Mouse (Mus musculus) cerebral cortex, adult 2 months (tissue): Measurements from ENCODE around the gene Itga2b.

Source experiments
- WGBS: fragments of 180-500 bp; shearing (Covaris S2); methylation state at CpG from one replicate; pipeline ENCODE4 v1.1.7; 2018; 5-methylcytosine and 5-hydroxymethylcytosine counted together

The Itga2b gene

GRCm38 (mm10) chr11:102413059-102413458, 56.9 kb downstream of the Itga2b start:
- 81% methylated on average over 8 of the region's 8 CpGs for WGBS

- 6% methylated on average over 11 of the region's 11 CpGs for WGBS
These were observed 58.2 kb downstream of the Itga2b start for GRCm38 (mm10) chr11:102411704-102412103.

DNA sequence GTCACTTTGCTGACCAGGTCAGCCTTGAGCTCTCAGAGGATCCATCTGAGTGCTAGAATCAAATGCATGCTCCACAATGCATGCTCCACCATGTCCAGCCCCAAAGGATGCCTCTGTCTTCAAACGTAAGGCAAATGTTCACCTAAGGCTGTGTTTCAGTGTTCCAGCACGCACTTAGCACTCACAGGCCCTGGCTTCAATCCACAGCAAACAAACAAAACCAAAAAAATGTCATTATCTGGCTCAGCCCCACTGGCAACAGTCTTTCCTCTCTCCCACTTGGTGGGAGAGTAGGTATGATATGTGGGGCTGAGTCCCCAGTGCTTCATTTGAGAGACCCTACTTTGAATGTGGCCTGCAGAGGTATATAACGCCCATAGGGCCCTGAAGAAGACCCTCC, 58.9 kb downstream of the Itga2b start:
- 71% methylated on average over 3 of the region's 3 CpGs for WGBS

GRCm38 (mm10) chr11:102410345-102410744, 59.6 kb downstream of the Itga2b start:
- 83% methylated on average over 3 of the region's 3 CpGs for WGBS

- WGBS, result 85% methylated on average over 3 of the region's 3 CpGs
These were observed 60.1 kb downstream of the Itga2b start for GRCm38 (mm10) chr11:102409795-102410330.

DNA sequence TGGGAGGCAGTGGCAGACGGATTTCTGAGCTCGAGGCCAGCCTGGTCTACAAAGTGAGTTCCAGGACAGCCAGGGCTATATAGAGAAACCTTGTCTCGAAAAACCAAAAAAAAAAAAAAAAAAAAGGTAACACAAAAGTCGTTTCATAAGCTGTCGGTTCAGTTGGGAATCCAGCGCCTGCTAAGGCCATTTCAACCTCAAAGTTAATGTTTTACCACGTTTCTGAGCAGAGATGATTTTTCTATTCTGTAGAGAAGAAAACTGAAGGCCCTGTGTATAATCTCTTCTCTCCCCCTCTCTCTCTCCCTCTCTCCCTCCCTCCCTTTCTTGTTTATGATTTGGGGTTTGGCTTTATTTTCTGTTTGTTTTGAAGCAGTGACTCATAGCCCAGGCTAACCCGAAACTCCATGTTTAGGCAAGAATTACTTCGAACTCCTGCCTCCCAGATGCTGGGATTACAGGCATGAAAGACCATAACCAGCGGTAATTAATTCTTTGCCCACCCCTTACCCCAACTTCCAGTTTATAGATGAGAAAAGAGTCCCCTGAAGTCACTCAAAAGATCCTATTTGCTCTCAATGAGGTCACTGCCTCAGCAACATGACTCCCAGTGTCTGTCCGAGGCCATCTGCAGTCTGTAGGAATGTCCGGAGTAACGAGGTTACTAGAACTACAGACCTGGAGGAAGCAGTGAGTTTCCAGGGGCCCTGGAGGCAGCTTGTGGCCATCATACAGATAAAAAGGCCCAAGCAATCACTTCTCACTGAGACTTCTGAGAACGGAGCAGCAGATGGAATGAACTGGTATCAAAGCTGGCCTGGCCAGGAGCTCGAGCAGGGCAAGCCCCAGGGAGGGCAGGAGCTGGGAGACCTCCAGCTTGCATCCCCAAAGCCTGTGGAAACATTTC, 60.8 kb downstream of the Itga2b start:
- WGBS, result 46% methylated on average over 15 of the region's 15 CpGs

GRCm38 (mm10) chr11:102408344-102408876, 61.5 kb downstream of the Itga2b start:
- under 1% methylated on average over 32 of the region's 32 CpGs for WGBS

DNA sequence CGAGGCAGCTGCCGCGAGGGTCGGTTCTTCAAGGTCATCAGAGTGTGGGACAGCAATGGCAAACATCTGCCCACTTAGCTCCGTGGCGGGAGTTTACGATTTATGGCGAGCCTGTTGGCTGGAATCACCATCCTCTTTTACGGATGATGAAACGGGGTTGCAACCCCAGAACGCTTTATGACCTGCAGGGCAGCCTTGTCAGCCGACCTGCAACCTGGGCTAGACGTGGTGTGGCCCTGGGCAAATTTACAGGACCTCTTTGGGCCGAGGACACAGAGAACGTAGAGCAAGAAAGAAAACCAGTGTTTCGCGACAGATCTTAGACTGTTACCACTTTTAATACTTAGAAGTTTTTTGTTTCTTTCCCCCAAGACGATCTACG, 62.1 kb downstream of the Itga2b start, which contains the start of gene Slc25a39:
Gene Slc25a39, minus strand, starts transcription at position 113 of the 382 bp plus-strand sequence.
- WGBS, result under 1% methylated on average over 19 of the region's 19 CpGs

GRCm38 (mm10) chr11:102406900-102407833, 62.8 kb downstream of the Itga2b start:
- under 1% methylated on average over 85 of the region's 85 CpGs for WGBS

- WGBS, result 14% methylated on average over 3 of the region's 3 CpGs
These were observed 63.5 kb downstream of the Itga2b start for GRCm38 (mm10) chr11:102406401-102406800.

GRCm38 (mm10) chr11:102405544-102406285, 64.2 kb downstream of the Itga2b start:
- 84% methylated on average over 11 of the region's 11 CpGs for WGBS

GRCm38 (mm10) chr11:102404161-102405010, 65.5 kb downstream of the Itga2b start:
- 77% methylated on average over 18 of the region's 18 CpGs for WGBS

DNA sequence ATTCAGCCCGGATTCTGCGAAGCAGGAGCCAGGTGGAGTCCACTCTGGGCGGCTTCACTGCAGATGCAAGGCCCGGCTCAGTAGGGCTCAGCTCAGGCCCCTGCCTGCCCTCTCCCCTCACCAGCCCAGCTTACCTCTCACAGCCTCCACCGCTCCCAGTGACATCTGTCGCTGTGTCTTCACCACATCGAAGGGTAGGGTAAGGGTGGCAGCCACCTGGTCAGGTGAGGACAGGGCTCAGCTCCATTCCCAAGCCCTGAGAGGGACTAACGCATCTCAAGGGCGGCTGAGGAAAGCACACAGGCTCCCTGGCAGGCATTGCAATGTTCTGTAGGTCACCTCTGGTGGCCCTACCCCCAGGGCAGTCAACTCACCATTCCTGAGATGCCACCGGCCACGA, 66.3 kb downstream of the Itga2b start:
- 93% methylated on average over 11 of the region's 11 CpGs for WGBS
